Mouse (Mus musculus) cerebellum, adult 2 months (tissue): ENCODE results near the gene Dagla.

ENCODE experiments used
- CTCF ChIP-seq: fragments of 200-500 bp; IDR thresholded peaks from 2 replicates; pipeline ENCODE4 v1.5.1; 2011; ENCODE audit warnings: low read depth, mild to moderate bottlenecking, control low read depth, low read length, moderate library complexity, borderline replicate concordance; ENCODE audit not compliant: insufficient read depth
- POLR2A ChIP-seq: fragments of 200-500 bp; IDR thresholded peaks from 2 replicates; pipeline ENCODE4 v1.6.1; 2011; ENCODE audit warnings: low read length, control low read depth, borderline replicate concordance; ENCODE audit not compliant: insufficient read depth

- TF ChIP-seq POLR2A (no peak), CTCF (no peak)
These were observed 21.9 kb upstream of the Dagla start for GRCm38 (mm10) chr19:10326609-10327008.
